Mouse (Mus musculus) heart, postnatal 0 days (tissue): ENCODE data around the gene Dot1l. TPM values are rescaled to one million over a fixed set of nuclear protein-coding genes. Genes with fewer than 3 reads are reported as not detected.

Experiments used
- ATAC-seq: fragments of 200-750 bp; cut with Nextera tagmentation; 2 replicates; pipeline ENCODE4 v1.8.0; 2017; ENCODE audit warnings: low read depth, moderate number of reproducible peaks, moderate library complexity; ENCODE audit not compliant: insufficient read depth
- DNase-seq: peaks from one replicate; pipeline ENCODE4 v3.0.0-alpha.2; 2016; ENCODE audit warnings: low spot score
- H3K27ac ChIP-seq: fragments of 300-500 bp; sonication (generic); 2 replicates; pipeline ENCODE4 v1.5.1; 2014; ENCODE audit warnings: low read depth, mild to moderate bottlenecking
- H3K27me3 ChIP-seq: fragments of 300-500 bp; sonication (generic); 2 replicates; pipeline ENCODE4 v1.6.1; 2014; ENCODE audit warnings: low read length, mixed read lengths; ENCODE audit not compliant: control insufficient read depth, insufficient read depth
- H3K36me3 ChIP-seq: fragments of 300-500 bp; sonication (generic); replicated peaks from 2 replicates; pipeline ENCODE4 v1.6.1; 2014; ENCODE audit warnings: low read length, mixed read lengths; ENCODE audit not compliant: control insufficient read depth, insufficient read depth
- H3K4me1 ChIP-seq: fragments of 300-500 bp; sonication (generic); 2 replicates; pipeline ENCODE4 v1.6.1; 2014; ENCODE audit warnings: antibody characterized with exemption; ENCODE audit not compliant: control insufficient read depth, insufficient read depth
- H3K4me2 ChIP-seq: fragments of 300-500 bp; sonication (generic); 2 replicates; pipeline ENCODE4 v1.6.1; 2014; ENCODE audit warnings: low read depth, mild to moderate bottlenecking, low read length, moderate library complexity
- H3K4me3 ChIP-seq: fragments of 300-500 bp; sonication (generic); 2 replicates; pipeline ENCODE4 v1.5.1; 2014; ENCODE audit warnings: low read depth, low read length
- H3K9ac ChIP-seq: fragments of 300-500 bp; sonication (generic); replicated peaks from 2 replicates; pipeline ENCODE4 v1.6.1; 2014; ENCODE audit warnings: low read depth, low read length, mixed read lengths
- H3K9me3 ChIP-seq: fragments of 300-500 bp; sonication (generic); replicated peaks from 2 replicates; pipeline ENCODE4 v1.6.1; 2016; ENCODE audit warnings: low read length; ENCODE audit not compliant: control insufficient read depth
- CTCF ChIP-seq: IDR thresholded peaks from 2 replicates; pipeline ENCODE4 v1.5.1; 2016; ENCODE audit warnings: antibody characterized with exemption, control low read depth, low read depth
- EP300 ChIP-seq: IDR thresholded peaks from 2 replicates; pipeline ENCODE4 v1.6.1; 2016; ENCODE audit warnings: antibody characterized with exemption, low read depth
- WGBS: fragments of 180-500 bp; shearing (Covaris S2); extraction: QIAGEN DNeasy Blood & Tissue Kit; methylation state at CpG from one replicate; pipeline ENCODE4 v1.1.7; 2014; 5-methylcytosine and 5-hydroxymethylcytosine counted together
- polyA plus RNA-seq: library from polyadenylated mRNA; unstranded; fragments of >200 nt; fragmentation: Nextera tagmentation; extraction: Ambion mirVana; gene quantifications from 2 replicates; pipeline ENCODE4 v1.2.1, GENCODE M21; 2015
- total RNA-seq: library from RNA; depleted of rRNA; stranded (reverse); fragments of >200 nt; gene quantifications from 2 replicates; pipeline ENCODE4 v1.2.3, GENCODE M21; 2014; ENCODE audit warnings: low replicate concordance

Dot1l gene
- total and polyA plus RNA-seq, 2 experiments from 2014 or later, result 14.0 to 19.4 TPM

- H3K9ac ChIP-seq, result no peak overlapping the region
- 89% methylated on average over 11 of the region's 11 CpGs for WGBS
- TF ChIP-seq CTCF (no peak), EP300 (no peak)
- ATAC-seq (no peak), DNase-seq (no peak)
- H3K4me1 ChIP-seq, result peaks cover 9% of the 10 kb centered on the region
- H3K27ac ChIP-seq, result no peak overlapping the region
- H3K9me3 ChIP-seq, result no peaks in the 10 kb centered on the region
- H3K4me2 ChIP-seq, result no peak overlapping the region
- H3K27me3 ChIP-seq, result no peaks in the 10 kb centered on the region
- H3K4me3 ChIP-seq, result no peak overlapping the region
- H3K36me3 ChIP-seq, result peaks cover 95% of the 10 kb centered on the region
Observed at GRCm38 (mm10) chr10:80785963-80786362, 31.0 kb downstream of the Dot1l start.

GRCm38 (mm10) chr10:80787517-80787916 lies 32.5 kb downstream of the Dot1l start:
- no peak overlapping the region for H3K4me3 ChIP-seq
- TF ChIP-seq CTCF, result no peak
- no peak for TF ChIP-seq EP300
- H3K27ac ChIP-seq, result peak overlapping the region; percentile 44; the same call in 1 of the 2 replicates
- 45% methylated on average over 2 of the region's 2 CpGs for WGBS
- DNase-seq (no peak), ATAC-seq (no peak; the same call in 1 of the 2 replicates)
- no peak overlapping the region for H3K4me2 ChIP-seq
- peaks cover 13% of the 10 kb centered on the region for H3K4me1 ChIP-seq
- H3K36me3 ChIP-seq, result peaks cover 91% of the 10 kb centered on the region
- no peak overlapping the region for H3K9ac ChIP-seq
- no peaks in the 10 kb centered on the region for H3K9me3 ChIP-seq
- H3K27me3 ChIP-seq, result no peaks in the 10 kb centered on the region

DNA sequence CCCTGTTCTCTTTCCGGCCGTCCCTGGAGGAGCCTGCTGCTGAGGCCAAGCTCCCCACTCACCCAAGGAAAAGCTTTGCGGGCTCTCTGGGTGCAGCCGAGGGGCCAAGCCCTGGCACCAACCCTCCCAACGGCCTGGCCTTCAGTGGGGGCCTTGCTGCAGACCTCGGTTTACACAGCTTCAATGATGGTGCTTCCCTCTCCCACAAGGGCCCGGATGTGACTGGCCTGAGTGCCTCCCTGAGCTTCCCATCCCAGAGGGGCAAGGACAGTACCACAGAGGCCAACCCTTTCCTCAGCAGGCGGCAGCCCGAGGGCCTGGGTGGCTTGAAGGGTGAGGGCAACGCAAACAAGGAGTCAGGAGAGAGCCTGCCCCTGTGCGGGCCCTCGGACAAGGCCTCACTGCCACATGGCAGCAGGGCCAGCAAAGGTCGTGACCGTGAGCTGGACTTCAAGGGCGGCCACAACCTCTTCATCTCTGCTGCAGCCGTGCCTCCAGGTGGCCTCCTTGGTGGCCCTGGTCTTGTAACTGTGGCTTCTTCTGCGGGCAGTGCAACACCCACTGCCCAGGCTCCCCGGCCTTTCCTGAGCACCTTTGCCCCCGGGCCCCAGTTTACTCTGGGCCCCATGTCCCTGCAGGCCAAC lies 35.9 kb downstream of the Dot1l start:
- peaks cover 13% of the 10 kb centered on the region for H3K4me1 ChIP-seq
- H3K27me3 ChIP-seq, result no peaks in the 10 kb centered on the region
- H3K9me3 ChIP-seq, result no peaks in the 10 kb centered on the region
- H3K27ac ChIP-seq, result peak overlapping the region; percentile 4; the same call in 1 of the 2 replicates
- ATAC-seq, result no peak
- TF ChIP-seq EP300, result no peak
- no peak for TF ChIP-seq CTCF
- DNase-seq, result no peak
- 73% methylated on average over 19 of the region's 19 CpGs for WGBS
- H3K4me3 ChIP-seq, result no peak overlapping the region
- no peak overlapping the region for H3K4me2 ChIP-seq
- no peak overlapping the region; the same call in 1 of the 2 replicates for H3K9ac ChIP-seq
- peaks cover 91% of the 10 kb centered on the region for H3K36me3 ChIP-seq

GRCm38 (mm10) chr10:80791476-80792174 lies 36.6 kb downstream of the Dot1l start:
- Histone ChIP-seq H3K4me2 (no peak overlapping the region), H3K4me3 (no peak overlapping the region), H3K27me3 (no peaks in the 10 kb centered on the region), H3K4me1 (peaks cover 15% of the 10 kb centered on the region), H3K27ac (peak overlapping the region; percentile 4; the same call in 1 of the 2 replicates), H3K36me3 (peaks cover 89% of the 10 kb centered on the region), H3K9ac (no peak overlapping the region), H3K9me3 (no peaks in the 10 kb centered on the region)
- peak; percentile 10; the same call in 1 of the 2 replicates for TF ChIP-seq CTCF
- TF ChIP-seq EP300, result no peak
- 41% methylated on average over 33 of the region's 33 CpGs for WGBS
- ATAC-seq, result peak; percentile 55
- DNase-seq, result peak; percentile 72

GRCm38 (mm10) chr10:80792175-80793032 lies 37.4 kb downstream of the Dot1l start:
- Histone ChIP-seq H3K27ac (peak overlapping the region; percentile 4; the same call in 1 of the 2 replicates), H3K4me3 (no peak overlapping the region)
- ATAC-seq, result no peak

More at GRCm38 (mm10) chr10:80792175-80793032, 37.4 kb downstream of the Dot1l start:
- peaks cover 86% of the 10 kb centered on the region for H3K36me3 ChIP-seq
- no peaks in the 10 kb centered on the region for H3K9me3 ChIP-seq
- H3K27me3 ChIP-seq, result no peaks in the 10 kb centered on the region
- H3K9ac ChIP-seq, result no peak overlapping the region
- peaks cover 22% of the 10 kb centered on the region for H3K4me1 ChIP-seq
- 70% methylated on average over 41 of the region's 41 CpGs for WGBS
- TF ChIP-seq CTCF, result no peak
- no peak for TF ChIP-seq EP300
- DNase-seq, result no peak
- no peak overlapping the region for H3K4me2 ChIP-seq
